Mouse (Mus musculus) liver, embryonic 14.5 days (tissue): Measurements from ENCODE around the gene Wfdc3. TPM values are rescaled to one million over a fixed set of nuclear protein-coding genes. Genes with fewer than 3 reads are reported as not detected.
A peak's percentile ranks its signal among the peaks of the same experiment; 100 is the strongest.

ENCODE experiments used
- ATAC-seq: fragments of 200-750 bp; cut with Nextera tagmentation; 2 replicates; pipeline ENCODE4 v1.8.0; 2017; ENCODE audit warnings: moderate number of reproducible peaks, mild to moderate bottlenecking, moderate library complexity; ENCODE audit not compliant: insufficient read depth
- DNase-seq, 3 experiments: peaks; one replicate each; pipeline ENCODE4 v3.0.0-alpha.2; 2012 to 2013; ENCODE audit warnings: low read depth in 3 of 3, low spot score in 3 of 3
- H3K27ac ChIP-seq: fragments of 300-500 bp; sonication (generic); 2 replicates; pipeline ENCODE4 v1.5.1; 2014; ENCODE audit warnings: moderate library complexity, mild to moderate bottlenecking, control low read depth, inconsistent platforms
- H3K27me3 ChIP-seq: fragments of 300-500 bp; sonication (generic); 2 replicates; pipeline ENCODE4 v1.6.1; 2014; ENCODE audit warnings: mild to moderate bottlenecking, low read length, moderate library complexity; ENCODE audit not compliant: control insufficient read depth, insufficient read depth
- H3K36me3 ChIP-seq: fragments of 300-500 bp; sonication (generic); replicated peaks from 2 replicates; pipeline ENCODE4 v1.6.1; 2014; ENCODE audit warnings: low read depth; ENCODE audit not compliant: control insufficient read depth, insufficient read depth
- H3K4me1 ChIP-seq, 2 experiments: fragments of 200-500 bp in 1 of 2; fragments of 300-500 bp in 1 of 2; sonication (generic) in 1 of 2; replicated peaks; 2 replicates each; pipeline ENCODE4 v1.6.1; 2012 to 2014; ENCODE audit warnings: antibody characterized with exemption in 1 of 2, inconsistent platforms in 1 of 2, low read length in 1 of 2; ENCODE audit not compliant: control insufficient read depth in 2 of 2, insufficient read depth in 2 of 2
- H3K4me2 ChIP-seq: fragments of 300-500 bp; sonication (generic); 2 replicates; pipeline ENCODE4 v1.6.1; 2014; ENCODE audit warnings: low read depth, mild to moderate bottlenecking, control low read depth, moderate library complexity
- H3K4me3 ChIP-seq, 2 experiments: fragments of 200-500 bp in 1 of 2; fragments of 300-500 bp in 1 of 2; sonication (generic) in 1 of 2; 2 replicates each; pipeline ENCODE4 v1.5.1; 2012 to 2014; ENCODE audit warnings: low read depth in 2 of 2, low read length in 2 of 2, mild to moderate bottlenecking in 2 of 2, control low read depth in 1 of 2, inconsistent platforms in 1 of 2, moderate library complexity in 1 of 2; ENCODE audit not compliant: insufficient read depth in 1 of 2
- H3K9ac ChIP-seq: fragments of 300-500 bp; sonication (generic); replicated peaks from 2 replicates; pipeline ENCODE4 v1.6.1; 2014; ENCODE audit warnings: mild to moderate bottlenecking, control low read depth, moderate library complexity
- H3K9me3 ChIP-seq: fragments of 300-500 bp; sonication (generic); 2 replicates; pipeline ENCODE4 v1.6.1; 2016; ENCODE audit warnings: low read length, mixed read lengths; ENCODE audit not compliant: control insufficient read depth
- CTCF ChIP-seq: IDR thresholded peaks from 2 replicates; pipeline ENCODE4 v1.5.1; 2016; ENCODE audit warnings: antibody characterized with exemption, low read depth, control low read depth
- EP300 ChIP-seq: IDR thresholded peaks from 2 replicates; pipeline ENCODE4 v1.6.1; 2016; ENCODE audit warnings: antibody characterized with exemption, low read depth
- WGBS: fragments of 180-500 bp; shearing (Covaris S2); extraction: QIAGEN DNeasy Blood & Tissue Kit; methylation state at CpG from one replicate; pipeline ENCODE4 v1.1.7; 2014; ENCODE audit not compliant: insufficient replicate concordance; 5-methylcytosine and 5-hydroxymethylcytosine counted together
- polyA plus RNA-seq, 2 experiments: library from polyadenylated mRNA; depleted of rRNA in 1 of 2; stranded (reverse) in 1 of 2; unstranded in 1 of 2; fragments of >200 nt; fragmentation: Nextera tagmentation in 1 of 2; extraction: Ambion mirVana in 1 of 2; gene quantifications; 2 replicates each; pipeline versions ENCODE4 v1.2.1 to v1.2.3; 2012 to 2014

Gene Wfdc3
- polyA plus RNA-seq, 2 experiments: 1.9 to 2.1 TPM

- 85% methylated on average over 12 of the region's 12 CpGs for WGBS
- TF ChIP-seq EP300: no peak
- no peak for TF ChIP-seq CTCF
These were observed 46.9 kb upstream of the Wfdc3 start for GRCm38 (mm10) chr2:164792400-164793190.

DNA sequence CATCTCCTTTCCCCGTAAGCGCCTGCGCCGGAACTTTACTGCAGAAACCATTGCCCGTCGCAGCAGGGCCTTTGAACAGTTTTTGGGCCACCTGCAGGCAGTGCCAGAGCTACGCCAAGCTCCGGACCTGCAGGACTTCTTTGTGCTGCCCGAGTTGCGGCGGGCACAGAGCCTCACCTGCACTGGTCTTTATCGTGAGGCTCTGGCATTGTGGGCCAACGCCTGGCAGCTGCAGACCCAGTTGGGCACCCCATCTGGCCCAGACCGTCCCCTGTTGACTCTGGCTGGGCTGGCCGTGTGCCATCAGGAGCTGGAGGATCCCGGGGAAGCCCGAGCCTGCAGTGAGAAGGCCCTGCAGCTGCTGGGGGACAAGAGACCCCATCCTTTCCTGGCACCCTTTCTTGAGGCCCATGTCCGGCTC is 46.1 kb upstream of the Wfdc3 start:
- no peaks in the 10 kb centered on the region for H3K27me3 ChIP-seq
- no peak overlapping the region for H3K27ac ChIP-seq
- H3K4me1 ChIP-seq: peaks cover 7 to 15% of the 10 kb centered on the region in 2 experiments; a peak in 3 of 4 replicates
- H3K4me2 ChIP-seq: no peak overlapping the region
- H3K9me3 ChIP-seq: no peaks in the 10 kb centered on the region
- WGBS: 89% methylated on average over 18 of the region's 18 CpGs
- TF ChIP-seq CTCF: 0 out of 2 replicates have a peak, but pooled peaks have one; percentile 3
- TF ChIP-seq EP300: no peak
- no peak for ATAC-seq
- H3K36me3 ChIP-seq: peaks cover 20% of the 10 kb centered on the region
- no peak for DNase-seq
- no peak overlapping the region for H3K9ac ChIP-seq
- no peak overlapping the region for H3K4me3 ChIP-seq

More at GRCm38 (mm10) chr2:164792400-164793190, 46.9 kb upstream of the Wfdc3 start:
- DNase-seq: no peak
- Histone ChIP-seq H3K4me3 (no peak overlapping the region), H3K4me1 (peaks cover 7 to 13% of the 10 kb centered on the region in 2 experiments; a peak in 3 of 4 replicates), H3K4me2 (no peak overlapping the region), H3K9me3 (no peaks in the 10 kb centered on the region), H3K27me3 (no peaks in the 10 kb centered on the region), H3K9ac (no peak overlapping the region), H3K36me3 (peaks cover 24% of the 10 kb centered on the region), H3K27ac (no peak overlapping the region)
- no peak for ATAC-seq

GRCm38 (mm10) chr2:164790451-164790850 is 44.7 kb upstream of the Wfdc3 start:
- H3K36me3 ChIP-seq: peaks cover 15% of the 10 kb centered on the region
- WGBS: 77% methylated on average over 4 of the region's 4 CpGs
- H3K9ac ChIP-seq: no peak overlapping the region
- DNase-seq: no peak
- H3K9me3 ChIP-seq: no peaks in the 10 kb centered on the region
- peaks cover 7 to 21% of the 10 kb centered on the region in 2 experiments for H3K4me1 ChIP-seq
- peaks cover 3% of the 10 kb centered on the region; the same call in 1 of the 2 replicates for H3K27me3 ChIP-seq
- no peak for ATAC-seq
- TF ChIP-seq CTCF (no peak), EP300 (no peak)
- no peak overlapping the region for H3K4me3 ChIP-seq
- no peak overlapping the region for H3K27ac ChIP-seq
- H3K4me2 ChIP-seq: no peak overlapping the region

DNA sequence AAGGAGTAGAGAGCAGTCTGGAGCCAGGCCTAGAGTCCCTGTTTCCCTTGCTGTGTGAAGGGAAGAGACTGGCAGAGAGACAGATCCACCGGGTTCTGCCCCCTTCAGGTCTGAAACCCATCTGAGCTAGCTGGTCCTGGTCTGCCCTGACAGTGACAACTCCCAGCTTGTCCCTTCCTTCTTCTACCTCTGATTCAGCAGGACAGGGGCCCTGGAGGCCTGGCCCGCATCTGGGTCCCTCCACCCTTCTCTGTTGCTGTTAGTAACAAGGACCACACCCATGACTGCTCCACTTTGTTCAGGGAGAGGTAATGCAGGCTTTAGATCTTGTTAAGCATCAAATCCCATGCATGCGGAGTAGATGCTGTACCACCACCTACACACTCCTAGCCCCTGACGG is 42.7 kb upstream of the Wfdc3 start:
- DNase-seq (no peak), ATAC-seq (peak; percentile 36)
- peaks cover 5% of the 10 kb centered on the region for H3K36me3 ChIP-seq
- no peak overlapping the region for H3K27ac ChIP-seq
- no peak overlapping the region for H3K4me3 ChIP-seq
- TF ChIP-seq EP300 (no peak), CTCF (0 out of 2 replicates have a peak, but pooled peaks have one; percentile 17)
- no peaks in the 10 kb centered on the region for H3K9me3 ChIP-seq
- 61% methylated on average over 4 of the region's 4 CpGs for WGBS
- H3K4me1 ChIP-seq: peaks cover 14 to 28% of the 10 kb centered on the region in 2 experiments
- no peak overlapping the region for H3K9ac ChIP-seq
- H3K27me3 ChIP-seq: peaks cover 7% of the 10 kb centered on the region
- H3K4me2 ChIP-seq: peak overlapping the region; percentile 9

DNA sequence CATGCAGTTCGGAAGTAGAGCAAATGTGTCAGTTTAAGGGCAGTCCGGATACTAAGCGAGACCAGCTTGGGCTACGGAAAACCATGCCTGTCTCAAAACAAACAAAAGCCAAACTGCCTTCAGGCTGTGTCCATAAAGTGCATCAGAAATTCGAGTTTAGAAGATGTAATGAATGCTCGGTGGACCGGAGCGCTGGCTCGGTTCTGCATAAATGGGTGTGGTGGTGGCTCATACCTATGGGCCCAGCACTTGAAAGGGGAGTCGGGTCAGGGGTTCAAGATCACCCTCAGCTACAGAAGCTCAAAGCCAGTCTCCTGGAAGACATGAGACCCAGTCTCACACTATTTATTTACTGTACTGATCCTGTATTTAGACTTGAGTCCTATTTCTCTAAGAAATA is 42.0 kb upstream of the Wfdc3 start:
- Histone ChIP-seq H3K9ac (no peak overlapping the region), H3K27me3 (peaks cover 7% of the 10 kb centered on the region), H3K4me3 (no peak overlapping the region), H3K36me3 (peaks cover 5% of the 10 kb centered on the region), H3K27ac (no peak overlapping the region), H3K4me2 (no peak overlapping the region), H3K9me3 (no peaks in the 10 kb centered on the region), H3K4me1 (peaks cover 14 to 28% of the 10 kb centered on the region in 2 experiments)
- TF ChIP-seq CTCF: no peak
- no peak for TF ChIP-seq EP300
- ATAC-seq (no peak), DNase-seq (no peak)
- WGBS: 85% methylated on average over 10 of the region's 10 CpGs
